Mouse (Mus musculus) heart, postnatal 0 days (tissue): ENCODE measurements around the gene Klhl8.
A peak's percentile ranks its signal among the peaks of the same experiment; 100 is the strongest.

Experiments used
- CTCF ChIP-seq: IDR thresholded peaks from 2 replicates; pipeline ENCODE4 v1.5.1; 2016; ENCODE audit warnings: antibody characterized with exemption, control low read depth, low read depth
- EP300 ChIP-seq: IDR thresholded peaks from 2 replicates; pipeline ENCODE4 v1.6.1; 2016; ENCODE audit warnings: antibody characterized with exemption, low read depth

GRCm38 (mm10) chr5:103856286-103857009 is 54.6 kb downstream of the Klhl8 start:
- TF ChIP-seq CTCF, result peak; percentile 77
- no peak for TF ChIP-seq EP300
